Mouse (Mus musculus): ENCODE results near the gene Uspl1. TPM values are rescaled to one million over a fixed set of nuclear protein-coding genes. Genes with fewer than 3 reads are reported as not detected.

The Uspl1 gene
- polyA plus RNA-seq, 1 experiment from 2014 or later, result 37.5 TPM

GRCm38 (mm10) chr5:149198782-149199181, 14.6 kb downstream of the Uspl1 start:
- H3K4me3 ChIP-seq (ENCODE audit: low read length), result no peak overlapping the region
- WGBS, result 87% methylated on average over 1 of the region's 1 CpGs
- H3K9me3 ChIP-seq (ENCODE audit: control insufficient read depth, low read length), result no peaks in the 10 kb centered on the region
- H3K27ac ChIP-seq (ENCODE audit: low read length), result no peak overlapping the region
- peaks cover 45% of the 10 kb centered on the region for H3K36me3 ChIP-seq (ENCODE audit: control insufficient read depth, insufficient read depth, low read length)
- H3K27me3 ChIP-seq (ENCODE audit: control insufficient read depth, insufficient read depth, low read depth, low read length), result no peaks in the 10 kb centered on the region
- 0 out of 2 replicates have a peak, but pooled peaks cover 5% of the 10 kb centered on the region for H3K4me1 ChIP-seq (replicated peaks; ENCODE audit: control insufficient read depth, insufficient read depth, low read length)
- no peak for ATAC-seq (ENCODE audit: low read depth)
- H3K9ac ChIP-seq (ENCODE audit: low read length), result no peak overlapping the region
- no peak overlapping the region for H3K4me2 ChIP-seq (ENCODE audit: low read depth, low read length)

GRCm38 (mm10) chr5:149202941-149203340, 18.8 kb downstream of the Uspl1 start:
- Histone ChIP-seq H3K4me2 (ENCODE audit: low read depth, low read length) (no peak overlapping the region), H3K36me3 (ENCODE audit: control insufficient read depth, insufficient read depth, low read length) (peaks cover 55% of the 10 kb centered on the region), H3K4me1 (replicated peaks; ENCODE audit: control insufficient read depth, insufficient read depth, low read length) (0 out of 2 replicates have a peak, but pooled peaks cover 1% of the 10 kb centered on the region), H3K27me3 (ENCODE audit: control insufficient read depth, insufficient read depth, low read depth, low read length) (no peaks in the 10 kb centered on the region), H3K9me3 (ENCODE audit: control insufficient read depth, low read length) (no peaks in the 10 kb centered on the region), H3K9ac (ENCODE audit: low read length) (no peak overlapping the region), H3K27ac (ENCODE audit: low read length) (no peak overlapping the region), H3K4me3 (ENCODE audit: low read length) (no peak overlapping the region)
- no peak for ATAC-seq (ENCODE audit: low read depth)
- 72% methylated on average over 5 of the region's 5 CpGs for WGBS

GRCm38 (mm10) chr5:149203796-149204375, 19.7 kb downstream of the Uspl1 start:
- Histone ChIP-seq H3K9ac (ENCODE audit: low read length) (no peak overlapping the region), H3K4me3 (ENCODE audit: low read length) (no peak overlapping the region), H3K4me2 (ENCODE audit: low read depth, low read length) (no peak overlapping the region), H3K4me1 (replicated peaks; ENCODE audit: control insufficient read depth, insufficient read depth, low read length) (0 out of 2 replicates have a peak, but pooled peaks cover 4% of the 10 kb centered on the region), H3K9me3 (ENCODE audit: control insufficient read depth, low read length) (no peaks in the 10 kb centered on the region), H3K27ac (ENCODE audit: low read length) (no peak overlapping the region), H3K36me3 (ENCODE audit: control insufficient read depth, insufficient read depth, low read length) (peaks cover 51% of the 10 kb centered on the region), H3K27me3 (ENCODE audit: control insufficient read depth, insufficient read depth, low read depth, low read length) (no peaks in the 10 kb centered on the region)
- WGBS, result 81% methylated on average over 4 of the region's 4 CpGs
- ATAC-seq (ENCODE audit: low read depth), result no peak

- no peak for ATAC-seq (ENCODE audit: low read depth)
- Histone ChIP-seq H3K9ac (ENCODE audit: low read length) (no peak overlapping the region), H3K4me1 (replicated peaks; ENCODE audit: control insufficient read depth, insufficient read depth, low read length) (0 out of 2 replicates have a peak, but pooled peaks cover 4% of the 10 kb centered on the region), H3K27ac (ENCODE audit: low read length) (no peak overlapping the region), H3K27me3 (ENCODE audit: control insufficient read depth, insufficient read depth, low read depth, low read length) (no peaks in the 10 kb centered on the region), H3K4me2 (ENCODE audit: low read depth, low read length) (no peak overlapping the region), H3K9me3 (ENCODE audit: control insufficient read depth, low read length) (no peaks in the 10 kb centered on the region), H3K36me3 (ENCODE audit: control insufficient read depth, insufficient read depth, low read length) (peaks cover 53% of the 10 kb centered on the region), H3K4me3 (ENCODE audit: low read length) (no peak overlapping the region)
- WGBS, result 80% methylated on average over 7 of the region's 7 CpGs
Observed at GRCm38 (mm10) chr5:149204822-149205221, 20.7 kb downstream of the Uspl1 start.

- 75% methylated on average over 8 of the region's 8 CpGs for WGBS
- peaks cover 55% of the 10 kb centered on the region for H3K36me3 ChIP-seq (ENCODE audit: control insufficient read depth, insufficient read depth, low read length)
Observed at GRCm38 (mm10) chr5:149205265-149205664, 21.1 kb downstream of the Uspl1 start.

GRCm38 (mm10) chr5:149206286-149206685, 22.1 kb downstream of the Uspl1 start:
- H3K4me1 ChIP-seq (replicated peaks; ENCODE audit: control insufficient read depth, insufficient read depth, low read length), result 0 out of 2 replicates have a peak, but pooled peaks cover 4% of the 10 kb centered on the region
- no peak overlapping the region for H3K4me3 ChIP-seq (ENCODE audit: low read length)
- 85% methylated on average over 5 of the region's 5 CpGs for WGBS
- peaks cover 56% of the 10 kb centered on the region for H3K36me3 ChIP-seq (ENCODE audit: control insufficient read depth, insufficient read depth, low read length)
- H3K27me3 ChIP-seq (ENCODE audit: control insufficient read depth, insufficient read depth, low read depth, low read length), result no peaks in the 10 kb centered on the region
- no peak overlapping the region for H3K27ac ChIP-seq (ENCODE audit: low read length)
- no peak for ATAC-seq (ENCODE audit: low read depth)
- H3K9ac ChIP-seq (ENCODE audit: low read length), result no peak overlapping the region
- no peaks in the 10 kb centered on the region for H3K9me3 ChIP-seq (ENCODE audit: control insufficient read depth, low read length)
- no peak overlapping the region for H3K4me2 ChIP-seq (ENCODE audit: low read depth, low read length)

More at GRCm38 (mm10) chr5:149205265-149205664, 21.1 kb downstream of the Uspl1 start:
- Histone ChIP-seq H3K9ac (ENCODE audit: low read length) (no peak overlapping the region), H3K9me3 (ENCODE audit: control insufficient read depth, low read length) (no peaks in the 10 kb centered on the region), H3K4me2 (ENCODE audit: low read depth, low read length) (no peak overlapping the region), H3K4me3 (ENCODE audit: low read length) (no peak overlapping the region), H3K4me1 (replicated peaks; ENCODE audit: control insufficient read depth, insufficient read depth, low read length) (0 out of 2 replicates have a peak, but pooled peaks cover 4% of the 10 kb centered on the region), H3K27me3 (ENCODE audit: control insufficient read depth, insufficient read depth, low read depth, low read length) (no peaks in the 10 kb centered on the region), H3K27ac (ENCODE audit: low read length) (no peak overlapping the region)
- ATAC-seq (ENCODE audit: low read depth), result no peak

GRCm38 (mm10) chr5:149207661-149208060, 23.5 kb downstream of the Uspl1 start:
- H3K4me1 ChIP-seq (replicated peaks; ENCODE audit: control insufficient read depth, insufficient read depth, low read length), result 0 out of 2 replicates have a peak, but pooled peaks cover 4% of the 10 kb centered on the region
- peaks cover 53% of the 10 kb centered on the region for H3K36me3 ChIP-seq (ENCODE audit: control insufficient read depth, insufficient read depth, low read length)

GRCm38 (mm10) chr5:149208776-149209175, 24.6 kb downstream of the Uspl1 start:
- H3K9ac ChIP-seq (ENCODE audit: low read length), result no peak overlapping the region
- H3K4me1 ChIP-seq (replicated peaks; ENCODE audit: control insufficient read depth, insufficient read depth, low read length), result 0 out of 2 replicates have a peak, but pooled peaks cover 4% of the 10 kb centered on the region
- peaks cover 52% of the 10 kb centered on the region for H3K36me3 ChIP-seq (ENCODE audit: control insufficient read depth, insufficient read depth, low read length)
- H3K4me3 ChIP-seq (ENCODE audit: low read length), result no peak overlapping the region
- H3K27ac ChIP-seq (ENCODE audit: low read length), result no peak overlapping the region
- 54% methylated on average over 7 of the region's 7 CpGs for WGBS
- H3K9me3 ChIP-seq (ENCODE audit: control insufficient read depth, low read length), result no peaks in the 10 kb centered on the region
- H3K27me3 ChIP-seq (ENCODE audit: control insufficient read depth, insufficient read depth, low read depth, low read length), result no peaks in the 10 kb centered on the region
- no peak overlapping the region for H3K4me2 ChIP-seq (ENCODE audit: low read depth, low read length)
- peak; percentile 55; the same call in 1 of the 2 replicates for ATAC-seq (ENCODE audit: low read depth)

More at GRCm38 (mm10) chr5:149207661-149208060, 23.5 kb downstream of the Uspl1 start:
- no peak for ATAC-seq (ENCODE audit: low read depth)
- Histone ChIP-seq H3K27me3 (ENCODE audit: control insufficient read depth, insufficient read depth, low read depth, low read length) (no peaks in the 10 kb centered on the region), H3K4me2 (ENCODE audit: low read depth, low read length) (no peak overlapping the region), H3K4me3 (ENCODE audit: low read length) (no peak overlapping the region), H3K9ac (ENCODE audit: low read length) (no peak overlapping the region), H3K9me3 (ENCODE audit: control insufficient read depth, low read length) (no peaks in the 10 kb centered on the region), H3K27ac (ENCODE audit: low read length) (no peak overlapping the region)
- 75% methylated on average over 6 of the region's 6 CpGs for WGBS

GRCm38 (mm10) chr5:149209328-149209727, 25.2 kb downstream of the Uspl1 start:
- H3K27ac ChIP-seq (ENCODE audit: low read length), result no peak overlapping the region
- H3K4me2 ChIP-seq (ENCODE audit: low read depth, low read length), result no peak overlapping the region
- H3K36me3 ChIP-seq (ENCODE audit: control insufficient read depth, insufficient read depth, low read length), result peaks cover 50% of the 10 kb centered on the region
- no peaks in the 10 kb centered on the region for H3K27me3 ChIP-seq (ENCODE audit: control insufficient read depth, insufficient read depth, low read depth, low read length)
- H3K9me3 ChIP-seq (ENCODE audit: control insufficient read depth, low read length), result no peaks in the 10 kb centered on the region
- 0 out of 2 replicates have a peak, but pooled peaks cover 4% of the 10 kb centered on the region for H3K4me1 ChIP-seq (replicated peaks; ENCODE audit: control insufficient read depth, insufficient read depth, low read length)
- ATAC-seq (ENCODE audit: low read depth), result peak; percentile 62
- no peak overlapping the region for H3K4me3 ChIP-seq (ENCODE audit: low read length)
- no peak overlapping the region for H3K9ac ChIP-seq (ENCODE audit: low read length)
- 42% methylated on average over 8 of the region's 8 CpGs for WGBS

Measured in lung, embryonic 16.5 days (tissue).